In the genomic region with DNA sequence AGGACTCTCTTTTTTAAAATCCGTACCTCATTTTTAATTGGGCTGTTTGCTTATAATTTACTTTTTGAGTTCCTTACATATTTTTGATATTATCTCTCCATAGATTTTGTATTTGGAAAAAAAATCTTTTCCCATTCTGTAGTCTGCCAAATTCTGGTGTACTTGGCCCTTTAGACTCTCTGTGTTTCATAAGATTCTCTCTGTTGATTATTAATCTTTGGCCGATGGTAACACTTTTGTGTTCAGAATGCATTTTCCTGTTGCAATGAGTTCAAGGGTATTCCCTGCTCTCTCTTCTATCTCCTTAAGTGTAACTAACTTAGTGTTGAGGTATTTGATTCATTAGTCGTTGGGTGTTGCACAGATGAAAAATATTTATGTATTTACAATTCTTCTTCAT, we compare ENCODE assay signal across 25 mouse cellular contexts. TPM values are rescaled to one million over a fixed set of nuclear protein-coding genes. Genes with fewer than 3 reads are reported as not detected.
"Had no signal": no experiment of that assay in that cellular context is flagged by ENCODE, and none has a peak within 500 bp of the region (broad histone marks: within the 10 kb centered on the region; RNA-seq: fewer than 3 reads in every experiment).

No protein-coding gene starts in this region.

- ATAC-seq: midbrain, embryonic 16.5 days had no signal

- H3K4me3 ChIP-seq: midbrain, embryonic 10.5 days; midbrain, embryonic 12.5 days; myocyte; neural tube, embryonic 13.5 days; neural tube, embryonic 15.5 days had no signal

- H3K36me3 ChIP-seq: midbrain, embryonic 10.5 days; midbrain, embryonic 12.5 days; neural tube, embryonic 13.5 days; neural tube, embryonic 15.5 days had no signal

- DNase-seq: lung, adult 18-20 months; lung, embryonic 14.5 days; lung, postnatal 10 days; lung, postnatal 4 days; midbrain, embryonic 14.5 days; retina, postnatal 1 day; right cerebral cortex, adult 18-20 months; right cerebral cortex, postnatal 25 days; right cerebral cortex, postnatal 4 days; spleen, adult 18-20 months; thymus, adult 18-20 months; thymus, postnatal 14 days; thymus, postnatal 36 days had no signal

- H3K4me1 ChIP-seq: midbrain, embryonic 10.5 days; midbrain, embryonic 12.5 days; neural tube, embryonic 13.5 days; neural tube, embryonic 15.5 days had no signal

- H3K4me2 ChIP-seq: lung, embryonic 14.5 days; midbrain, embryonic 12.5 days; neural tube, embryonic 13.5 days; neural tube, embryonic 15.5 days had no signal

- H3K27ac ChIP-seq: midbrain, embryonic 10.5 days; midbrain, embryonic 12.5 days; neural tube, embryonic 13.5 days; neural tube, embryonic 15.5 days had no signal

- H3K27me3 ChIP-seq: midbrain, embryonic 12.5 days; neural tube, embryonic 13.5 days; neural tube, embryonic 15.5 days had no signal

- H3K9ac ChIP-seq: lung, embryonic 14.5 days; midbrain, embryonic 12.5 days; neural tube, embryonic 13.5 days; neural tube, embryonic 15.5 days had no signal

- H3K9me3 ChIP-seq: midbrain, embryonic 10.5 days; midbrain, embryonic 12.5 days; neural tube, embryonic 13.5 days; neural tube, embryonic 15.5 days had no signal

RNA-seq across cellular contexts. Expression of gene Hsd3b3, which starts 6.1 kb away (rescaled TPM):
- polyA plus RNA-seq: lung, embryonic 14.5 days; lung, embryonic 16.5 days; myocyte; neural tube, embryonic 11.5 days; stomach, embryonic 14.5 days; thymus, postnatal 0 days had no signal

RNA-seq across cellular contexts. Expression of gene Hsd3b2, which starts 32.5 kb away (rescaled TPM):
- polyA plus RNA-seq: lung, embryonic 14.5 days; lung, embryonic 16.5 days; midbrain, embryonic 10.5 days; midbrain, embryonic 12.5 days; midbrain, embryonic 14.5 days; midbrain, embryonic 16.5 days; myocyte; neural tube, embryonic 11.5 days; neural tube, embryonic 13.5 days; stomach, embryonic 14.5 days; stomach, embryonic 16.5 days; thymus, postnatal 0 days had no signal

RNA-seq across cellular contexts. Expression of gene Hsd3b6, which starts 57.4 kb away (rescaled TPM):
- polyA plus RNA-seq: myocyte; small intestine, adult 2 months had no signal
